Mouse (Mus musculus): ENCODE data around the gene Cox16. TPM values are rescaled to one million over a fixed set of nuclear protein-coding genes. Genes with fewer than 3 reads are reported as not detected.
A peak's percentile ranks its signal among the peaks of the same experiment; 100 is the strongest.

Cox16 gene
- polyA plus RNA-seq, 1 experiment from 2014 or later = 94.7 TPM

GRCm38 (mm10) chr12:81332875-81333421 is 152.0 kb downstream of the Cox16 start, which contains the start of gene Slc8a3:
Gene Slc8a3 (minus strand): TSS chr12:81333180.
- Histone ChIP-seq H3K9ac (ENCODE audit: low read length) (peak within 1 kb of the TSS; percentile 72), H3K27me3 (ENCODE audit: control insufficient read depth, insufficient read depth, low read length) (peaks cover 41% of the 10 kb centered on the region), H3K4me2 (ENCODE audit: low read depth, low read length) (peak within 1 kb of the TSS; percentile 99), H3K4me1 (ENCODE audit: control insufficient read depth, insufficient read depth, low read length) (peaks cover 6% of the 10 kb centered on the region), H3K4me3 (ENCODE audit: low read length) (peak within 1 kb of the TSS; percentile 65), H3K9me3 (replicated peaks; ENCODE audit: control insufficient read depth, low read length) (no peaks in the 10 kb centered on the region), H3K27ac (ENCODE audit: low read length) (no peak within 1 kb of the TSS), H3K36me3 (ENCODE audit: control insufficient read depth, insufficient read depth) (no peaks in the 10 kb centered on the region)
- 0 out of 2 replicates have a peak, but pooled peaks have one; percentile 38 for ATAC-seq (replicated peaks; ENCODE audit: extremely low read depth, insufficient read depth, low FRiP score)
- WGBS = under 1% methylated on average over 47 of the region's 47 CpGs

- H3K4me3 ChIP-seq (ENCODE audit: low read length) = peak overlapping the region; percentile 65
- WGBS = 3% methylated on average over 54 of the region's 54 CpGs
- H3K27ac ChIP-seq (ENCODE audit: low read length) = no peak overlapping the region
- peaks cover 6% of the 10 kb centered on the region for H3K4me1 ChIP-seq (ENCODE audit: control insufficient read depth, insufficient read depth, low read length)
- peak overlapping the region; percentile 99 for H3K4me2 ChIP-seq (ENCODE audit: low read depth, low read length)
- peaks cover 41% of the 10 kb centered on the region for H3K27me3 ChIP-seq (ENCODE audit: control insufficient read depth, insufficient read depth, low read length)
- H3K36me3 ChIP-seq (ENCODE audit: control insufficient read depth, insufficient read depth) = no peaks in the 10 kb centered on the region
- peak overlapping the region; percentile 72 for H3K9ac ChIP-seq (ENCODE audit: low read length)
- H3K9me3 ChIP-seq (replicated peaks; ENCODE audit: control insufficient read depth, low read length) = no peaks in the 10 kb centered on the region
- ATAC-seq (replicated peaks; ENCODE audit: extremely low read depth, insufficient read depth, low FRiP score) = peak; percentile 42; the same call in 1 of the 2 replicates
Measured at GRCm38 (mm10) chr12:81331937-81332874, 152.7 kb downstream of the Cox16 start.

GRCm38 (mm10) chr12:81331046-81331638 is 153.8 kb downstream of the Cox16 start:
- WGBS = 51% methylated on average over 5 of the region's 5 CpGs
- Histone ChIP-seq H3K4me2 (ENCODE audit: low read depth, low read length) (no peak overlapping the region), H3K9ac (ENCODE audit: low read length) (no peak overlapping the region), H3K4me1 (ENCODE audit: control insufficient read depth, insufficient read depth, low read length) (peaks cover 6% of the 10 kb centered on the region), H3K27ac (ENCODE audit: low read length) (no peak overlapping the region), H3K36me3 (ENCODE audit: control insufficient read depth, insufficient read depth) (no peaks in the 10 kb centered on the region), H3K4me3 (ENCODE audit: low read length) (no peak overlapping the region), H3K9me3 (replicated peaks; ENCODE audit: control insufficient read depth, low read length) (no peaks in the 10 kb centered on the region), H3K27me3 (ENCODE audit: control insufficient read depth, insufficient read depth, low read length) (peaks cover 41% of the 10 kb centered on the region)
- no peak for ATAC-seq (replicated peaks; ENCODE audit: extremely low read depth, insufficient read depth, low FRiP score)

- no peak overlapping the region for H3K9ac ChIP-seq (ENCODE audit: low read length)
- no peak overlapping the region for H3K4me2 ChIP-seq (ENCODE audit: low read depth, low read length)
- peaks cover 6% of the 10 kb centered on the region for H3K4me1 ChIP-seq (ENCODE audit: control insufficient read depth, insufficient read depth, low read length)
- no peaks in the 10 kb centered on the region for H3K9me3 ChIP-seq (replicated peaks; ENCODE audit: control insufficient read depth, low read length)
- no peak overlapping the region for H3K27ac ChIP-seq (ENCODE audit: low read length)
- H3K36me3 ChIP-seq (ENCODE audit: control insufficient read depth, insufficient read depth) = no peaks in the 10 kb centered on the region
- ATAC-seq (replicated peaks; ENCODE audit: extremely low read depth, insufficient read depth, low FRiP score) = no peak
- 67% methylated on average over 3 of the region's 3 CpGs for WGBS
- no peak overlapping the region for H3K4me3 ChIP-seq (ENCODE audit: low read length)
- H3K27me3 ChIP-seq (ENCODE audit: control insufficient read depth, insufficient read depth, low read length) = no peaks in the 10 kb centered on the region
Measured at GRCm38 (mm10) chr12:81324991-81325390, 159.9 kb downstream of the Cox16 start.

- no peaks in the 10 kb centered on the region for H3K27me3 ChIP-seq (ENCODE audit: control insufficient read depth, insufficient read depth, low read length)
- no peak overlapping the region for H3K9ac ChIP-seq (ENCODE audit: low read length)
- H3K4me2 ChIP-seq (ENCODE audit: low read depth, low read length) = no peak overlapping the region
- H3K9me3 ChIP-seq (replicated peaks; ENCODE audit: control insufficient read depth, low read length) = no peaks in the 10 kb centered on the region
- no peak overlapping the region for H3K27ac ChIP-seq (ENCODE audit: low read length)
- peaks cover 6% of the 10 kb centered on the region for H3K4me1 ChIP-seq (ENCODE audit: control insufficient read depth, insufficient read depth, low read length)
- no peaks in the 10 kb centered on the region for H3K36me3 ChIP-seq (ENCODE audit: control insufficient read depth, insufficient read depth)
- 81% methylated on average over 3 of the region's 3 CpGs for WGBS
- no peak overlapping the region for H3K4me3 ChIP-seq (ENCODE audit: low read length)
- ATAC-seq (replicated peaks; ENCODE audit: extremely low read depth, insufficient read depth, low FRiP score) = no peak
Measured at GRCm38 (mm10) chr12:81324116-81324515, 160.8 kb downstream of the Cox16 start.

- H3K27ac ChIP-seq (ENCODE audit: low read length) = no peak overlapping the region
- no peaks in the 10 kb centered on the region for H3K9me3 ChIP-seq (replicated peaks; ENCODE audit: control insufficient read depth, low read length)
- H3K4me3 ChIP-seq (ENCODE audit: low read length) = no peak overlapping the region
- no peak overlapping the region for H3K4me2 ChIP-seq (ENCODE audit: low read depth, low read length)
- no peak for ATAC-seq (replicated peaks; ENCODE audit: extremely low read depth, insufficient read depth, low FRiP score)
- no peaks in the 10 kb centered on the region for H3K36me3 ChIP-seq (ENCODE audit: control insufficient read depth, insufficient read depth)
- peaks cover 6% of the 10 kb centered on the region for H3K4me1 ChIP-seq (ENCODE audit: control insufficient read depth, insufficient read depth, low read length)
- WGBS = 72% methylated on average over 1 of the region's 1 CpGs
- no peak overlapping the region for H3K9ac ChIP-seq (ENCODE audit: low read length)
- no peaks in the 10 kb centered on the region for H3K27me3 ChIP-seq (ENCODE audit: control insufficient read depth, insufficient read depth, low read length)
Measured at GRCm38 (mm10) chr12:81321021-81321420, 163.9 kb downstream of the Cox16 start.

- no peaks in the 10 kb centered on the region for H3K36me3 ChIP-seq (ENCODE audit: control insufficient read depth, insufficient read depth)
- H3K4me2 ChIP-seq (ENCODE audit: low read depth, low read length) = no peak overlapping the region
- peaks cover 6% of the 10 kb centered on the region for H3K4me1 ChIP-seq (ENCODE audit: control insufficient read depth, insufficient read depth, low read length)
- H3K27me3 ChIP-seq (ENCODE audit: control insufficient read depth, insufficient read depth, low read length) = no peaks in the 10 kb centered on the region
- no peak overlapping the region for H3K9ac ChIP-seq (ENCODE audit: low read length)
- no peak overlapping the region for H3K27ac ChIP-seq (ENCODE audit: low read length)
- no peak overlapping the region for H3K4me3 ChIP-seq (ENCODE audit: low read length)
- ATAC-seq (replicated peaks; ENCODE audit: extremely low read depth, insufficient read depth, low FRiP score) = no peak
- WGBS = 28% methylated on average over 2 of the region's 2 CpGs
- H3K9me3 ChIP-seq (replicated peaks; ENCODE audit: control insufficient read depth, low read length) = no peaks in the 10 kb centered on the region
Measured at GRCm38 (mm10) chr12:81317811-81318210, 167.1 kb downstream of the Cox16 start.

- H3K9ac ChIP-seq (ENCODE audit: low read length) = no peak overlapping the region
- 84% methylated on average over 5 of the region's 5 CpGs for WGBS
- no peaks in the 10 kb centered on the region for H3K27me3 ChIP-seq (ENCODE audit: control insufficient read depth, insufficient read depth, low read length)
- no peak overlapping the region for H3K27ac ChIP-seq (ENCODE audit: low read length)
- H3K4me3 ChIP-seq (ENCODE audit: low read length) = no peak overlapping the region
- H3K4me1 ChIP-seq (ENCODE audit: control insufficient read depth, insufficient read depth, low read length) = peaks cover 3% of the 10 kb centered on the region; the same call in 1 of the 2 replicates
- no peaks in the 10 kb centered on the region for H3K9me3 ChIP-seq (replicated peaks; ENCODE audit: control insufficient read depth, low read length)
- ATAC-seq (replicated peaks; ENCODE audit: extremely low read depth, insufficient read depth, low FRiP score) = no peak
- no peaks in the 10 kb centered on the region for H3K36me3 ChIP-seq (ENCODE audit: control insufficient read depth, insufficient read depth)
- H3K4me2 ChIP-seq (ENCODE audit: low read depth, low read length) = no peak overlapping the region
Measured at GRCm38 (mm10) chr12:81315953-81316352, 169.0 kb downstream of the Cox16 start.

Measured in heart, embryonic 16.5 days (tissue).